Mouse (Mus musculus): ENCODE data around the gene Gm36176.
A peak's percentile ranks its signal among the peaks of the same experiment; 100 is the strongest.

Gm36176 gene

DNA sequence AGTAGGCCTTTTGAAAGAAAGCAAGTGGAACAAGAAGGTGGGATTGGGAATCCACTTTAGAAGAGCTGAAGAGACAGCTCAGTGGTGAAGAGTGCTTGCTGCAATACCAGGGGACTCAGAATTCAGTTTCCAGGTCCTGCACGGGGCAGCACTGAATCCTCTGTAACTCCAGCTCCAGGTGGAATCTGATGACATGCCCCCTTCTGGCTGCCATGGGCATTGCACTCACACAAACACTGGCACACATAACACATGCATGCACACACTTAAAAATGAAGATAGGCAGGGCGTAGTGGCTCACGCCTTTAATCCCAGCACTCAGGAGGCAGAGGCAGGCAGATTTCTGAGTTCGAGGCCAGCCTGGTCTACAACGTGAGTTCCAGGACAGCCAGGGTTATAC is 36.0 kb downstream of the Gm36176 start:
- DNase-seq: no peak

DNA sequence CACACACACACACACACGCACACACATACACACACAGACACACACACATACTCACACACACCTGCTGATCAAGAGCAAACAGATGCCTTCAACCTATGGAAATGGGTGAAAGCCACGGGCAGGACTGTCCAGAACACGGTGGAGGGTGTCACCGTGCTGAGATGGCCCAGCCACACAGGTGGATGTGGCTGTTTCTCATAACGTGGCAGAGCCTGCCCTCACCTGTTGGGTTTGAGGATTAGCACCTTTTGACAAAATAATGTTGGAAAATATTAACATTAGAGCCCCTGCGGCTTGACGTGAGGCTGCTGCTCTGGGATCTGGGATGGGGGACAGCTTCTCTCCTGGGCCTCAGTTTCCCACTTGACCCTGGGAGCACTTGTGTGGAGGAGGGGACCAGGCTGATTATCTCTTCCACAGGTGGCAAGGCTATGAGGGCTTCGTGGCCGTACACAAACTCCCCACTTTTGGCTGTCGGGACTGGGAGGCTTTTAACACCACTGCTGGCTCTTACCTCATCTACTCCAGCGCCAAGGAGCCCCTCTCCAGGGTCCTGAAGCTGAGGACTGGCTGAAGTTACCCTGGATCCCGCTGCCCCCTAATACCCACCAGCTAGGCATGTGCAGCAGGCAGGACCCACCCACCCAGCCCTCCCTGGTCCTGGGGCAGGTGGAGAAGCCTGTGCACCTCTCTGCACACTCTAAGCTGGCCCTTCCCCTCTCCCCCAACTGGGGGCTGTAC is 39.6 kb downstream of the Gm36176 start:
- peak; percentile 22 to 36 for DNase-seq

DNA sequence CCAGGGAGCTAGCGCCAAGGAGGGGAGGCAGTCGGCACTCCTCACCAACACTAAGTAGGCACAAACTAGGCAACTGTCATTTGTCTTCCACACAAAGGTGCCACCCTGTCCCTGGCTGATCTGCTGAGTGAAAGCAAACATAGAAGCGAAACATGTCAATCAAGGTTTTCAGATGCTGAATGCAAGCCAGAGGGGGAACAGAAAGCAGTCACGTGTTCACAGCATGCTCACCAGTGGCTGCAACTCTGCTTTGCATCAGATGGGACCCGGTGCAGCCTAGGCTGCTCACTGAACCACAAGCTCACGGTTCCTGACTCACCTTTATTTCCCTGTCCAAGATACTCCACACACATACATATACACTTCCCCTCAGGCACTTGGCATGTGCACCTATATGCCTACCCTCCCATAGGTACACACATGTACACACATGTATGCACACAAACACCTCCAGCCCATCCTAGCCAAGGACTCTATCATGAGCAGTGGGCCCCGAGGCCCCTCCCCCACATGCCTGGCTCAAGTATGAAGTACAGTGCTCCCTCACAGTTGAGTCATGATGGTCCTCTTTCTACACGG is 44.5 kb downstream of the Gm36176 start:
- no peak for DNase-seq

DNA sequence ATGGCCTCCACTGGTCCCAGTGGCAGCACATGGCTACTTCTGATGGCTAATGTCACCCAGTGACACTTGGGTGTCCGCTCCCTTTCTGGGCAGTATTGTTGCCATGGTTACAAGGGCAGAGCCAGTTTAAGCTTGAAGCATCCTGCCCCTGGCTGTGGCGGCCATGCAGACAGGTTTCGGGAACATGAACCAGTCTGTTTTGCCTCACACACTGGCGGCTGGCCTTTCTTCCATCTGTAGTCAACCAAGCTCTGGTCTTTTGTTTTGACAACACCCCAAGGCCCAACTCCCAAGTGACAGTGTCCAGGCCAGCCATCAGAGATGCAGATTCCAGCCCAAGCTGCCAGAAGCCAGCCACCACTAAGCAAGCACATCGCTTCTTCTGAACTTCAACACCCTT is 49.0 kb downstream of the Gm36176 start:
- DNase-seq: no peak
